Mouse (Mus musculus) bone marrow macrophage, adult 2 months (primary cell): Measurements from ENCODE around the gene Sema5a. TPM values are rescaled to one million over a fixed set of nuclear protein-coding genes. Genes with fewer than 3 reads are reported as not detected.

Experiments
- H3K27ac ChIP-seq: 2 replicates; pipeline ENCODE4 v1.5.1; 2012; ENCODE audit warnings: low read depth, low read length; ENCODE audit not compliant: insufficient read depth
- H3K4me1 ChIP-seq: 2 replicates; pipeline ENCODE4 v1.6.1; 2012; ENCODE audit warnings: low read length; ENCODE audit not compliant: control insufficient read depth, insufficient read depth
- H3K4me3 ChIP-seq: 2 replicates; pipeline ENCODE4 v1.5.1; 2012; ENCODE audit warnings: mild to moderate bottlenecking, low read length, moderate library complexity; ENCODE audit not compliant: insufficient read depth
- CTCF ChIP-seq: IDR thresholded peaks from 2 replicates; pipeline ENCODE4 v1.5.1; 2012; ENCODE audit warnings: low read depth, mild to moderate bottlenecking, low read length, moderate library complexity
- POLR2A ChIP-seq: IDR thresholded peaks from 2 replicates; pipeline ENCODE4 v1.6.1; 2012; ENCODE audit warnings: mild to moderate bottlenecking, low read depth, low read length, borderline replicate concordance
- polyA plus RNA-seq: library from polyadenylated mRNA; stranded (reverse); fragments of >200 nt; gene quantifications from 2 replicates; pipeline ENCODE4 v1.2.4, GENCODE M21; 2012; ENCODE audit not compliant: missing spikeins, insufficient read depth, insufficient read length

The Sema5a gene
- polyA plus RNA-seq, 1 experiment: not detected

DNA sequence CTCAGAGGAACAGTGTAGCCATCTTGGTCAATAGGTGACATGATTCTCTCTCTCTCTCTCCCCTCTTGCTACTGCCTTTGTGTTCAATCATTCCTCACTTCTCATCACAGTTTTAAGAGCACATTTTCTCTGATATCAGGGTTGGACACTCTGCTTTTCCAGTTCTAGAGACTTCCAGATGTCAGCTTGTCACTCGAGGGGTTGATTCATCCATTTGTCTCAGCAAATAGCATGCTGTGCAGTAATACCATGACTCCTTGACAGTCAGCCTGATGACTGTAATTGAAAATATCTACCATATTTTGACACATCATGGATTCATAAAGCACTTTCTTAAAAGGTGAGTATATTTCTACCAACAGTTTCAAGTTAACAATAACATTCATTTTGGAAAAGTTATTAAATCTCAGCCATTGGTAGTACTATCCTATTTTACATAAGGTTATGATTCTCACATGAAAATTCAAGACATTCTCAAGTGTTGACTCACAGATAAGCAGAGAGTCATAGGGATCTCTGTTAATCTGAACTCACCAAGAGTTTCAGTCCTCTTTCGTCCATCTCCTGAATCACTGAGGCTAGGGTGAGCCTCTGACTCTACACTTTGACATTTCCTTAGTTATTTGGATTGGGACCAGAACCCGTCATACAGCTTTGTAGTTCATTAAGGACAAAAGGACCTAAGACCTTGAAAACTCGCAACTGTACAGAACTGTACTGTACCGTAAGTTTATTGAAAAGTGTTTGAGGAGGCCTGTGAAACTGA, 78.0 kb downstream of the Sema5a start:
- Histone ChIP-seq H3K4me1 (peaks cover 5% of the 10 kb centered on the region), H3K27ac (no peak overlapping the region), H3K4me3 (no peak overlapping the region)
- TF ChIP-seq CTCF (no peak), POLR2A (no peak)

DNA sequence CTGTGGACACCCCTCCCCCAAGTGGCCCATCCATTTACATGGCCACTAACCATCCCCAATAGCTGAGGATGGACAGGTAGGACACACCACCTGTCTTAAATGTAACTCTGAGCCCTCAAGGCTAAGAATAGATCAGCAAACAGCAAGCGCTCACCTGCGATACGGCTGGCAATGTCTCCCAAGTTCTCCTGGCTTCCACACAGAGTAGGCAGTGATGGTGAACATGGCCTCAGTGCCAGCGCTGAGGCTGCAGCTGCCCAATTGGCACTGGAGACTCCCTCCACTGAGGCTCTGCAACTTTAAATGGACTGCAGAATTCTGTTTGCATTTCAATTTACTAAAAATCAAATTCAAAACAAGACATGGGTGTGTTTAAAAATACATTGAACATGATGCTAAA, 78.6 kb downstream of the Sema5a start:
- H3K27ac ChIP-seq: no peak overlapping the region
- no peak overlapping the region for H3K4me3 ChIP-seq

DNA sequence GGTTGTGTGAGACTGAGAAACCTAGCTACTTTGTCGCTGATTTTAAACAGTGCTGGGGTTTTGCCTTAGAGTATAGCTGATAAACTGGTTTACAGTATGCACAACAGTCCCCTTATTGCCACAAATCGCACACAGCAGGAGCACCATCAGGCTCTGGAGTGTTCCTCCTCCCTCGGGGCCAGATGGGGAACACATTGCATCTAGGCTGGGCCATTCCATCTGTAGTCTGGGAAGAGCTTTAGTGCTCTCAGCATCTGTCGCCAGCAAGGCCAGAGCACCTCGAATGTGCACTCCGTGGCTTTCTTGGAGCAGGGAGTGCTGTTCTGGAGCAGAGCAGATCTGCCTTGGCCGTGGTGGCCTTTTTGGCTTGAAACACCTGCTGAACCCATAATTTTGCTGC, 79.5 kb downstream of the Sema5a start:
- H3K4me1 ChIP-seq: peaks cover 12% of the 10 kb centered on the region
- no peak overlapping the region for H3K27ac ChIP-seq
- no peak overlapping the region for H3K4me3 ChIP-seq
- TF ChIP-seq POLR2A (no peak), CTCF (no peak)

More for the DNA sequence above, 78.6 kb downstream of the Sema5a start:
- TF ChIP-seq POLR2A (no peak), CTCF (no peak)
- peaks cover 8% of the 10 kb centered on the region for H3K4me1 ChIP-seq

- peaks cover 25% of the 10 kb centered on the region for H3K4me1 ChIP-seq
- TF ChIP-seq POLR2A (no peak), CTCF (no peak)
- no peak overlapping the region for H3K4me3 ChIP-seq
- peak overlapping the region; percentile 92 for H3K27ac ChIP-seq
These were observed 83.9 kb downstream of the Sema5a start for GRCm38 (mm10) chr15:32328370-32329004.

DNA sequence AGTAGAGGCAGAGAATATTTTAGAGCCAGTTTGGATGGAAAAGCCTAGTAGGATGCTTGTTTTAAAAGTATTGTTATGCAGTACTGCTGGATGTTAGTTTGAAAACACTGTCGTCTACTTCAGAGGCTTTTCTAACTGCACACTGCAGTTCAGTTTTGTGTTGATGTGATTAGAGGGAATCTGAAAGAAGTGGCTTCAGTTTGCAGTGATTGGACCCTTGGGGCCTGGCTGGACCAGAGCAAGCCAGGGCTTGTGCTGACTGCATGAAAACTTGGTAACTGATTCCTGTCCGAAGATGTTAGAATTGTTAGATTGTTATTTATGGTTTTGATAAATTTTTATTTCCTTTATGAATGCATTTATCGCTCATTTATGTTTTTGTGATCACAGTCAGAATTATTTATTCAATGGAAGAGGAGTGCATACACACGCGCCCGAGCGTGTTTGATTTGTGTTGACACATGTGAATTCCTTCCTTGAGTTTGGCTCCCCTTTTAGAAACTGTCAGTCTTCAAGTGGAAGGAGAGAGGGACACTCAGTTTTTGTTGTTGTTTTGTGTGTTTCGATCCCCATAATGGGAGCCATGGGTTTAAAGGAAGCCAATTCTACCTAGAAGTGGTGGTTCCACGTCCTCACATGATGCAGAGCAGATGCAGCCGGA, 85.2 kb downstream of the Sema5a start:
- peaks cover 25% of the 10 kb centered on the region for H3K4me1 ChIP-seq
- no peak overlapping the region for H3K4me3 ChIP-seq
- H3K27ac ChIP-seq: no peak overlapping the region
- TF ChIP-seq CTCF (no peak), POLR2A (no peak)

DNA sequence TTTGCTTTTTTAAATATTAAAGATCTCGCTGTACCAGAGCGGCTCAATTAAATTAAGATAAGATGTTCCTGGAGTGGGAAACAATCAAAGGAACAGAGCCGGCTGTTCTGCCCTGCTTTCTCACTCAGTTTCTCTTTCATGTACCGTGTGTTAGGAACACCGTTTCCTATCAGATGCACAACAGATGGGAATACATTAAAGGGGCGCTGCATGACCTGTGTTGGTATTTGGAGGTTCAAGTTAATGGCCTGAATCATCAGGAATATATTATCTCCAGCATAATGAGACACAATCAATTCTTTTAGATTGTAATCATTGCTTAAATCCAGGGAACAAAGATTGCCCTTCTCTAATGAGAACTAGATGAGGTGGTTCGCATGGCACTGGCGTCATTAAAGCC, 85.8 kb downstream of the Sema5a start:
- Histone ChIP-seq H3K27ac (no peak overlapping the region), H3K4me1 (peaks cover 25% of the 10 kb centered on the region), H3K4me3 (no peak overlapping the region)
- TF ChIP-seq CTCF: no peak
- TF ChIP-seq POLR2A: no peak

- H3K4me3 ChIP-seq: no peak overlapping the region
- H3K4me1 ChIP-seq: peaks cover 25% of the 10 kb centered on the region
- TF ChIP-seq CTCF (no peak), POLR2A (no peak)
- H3K27ac ChIP-seq: no peak overlapping the region
These were observed 86.4 kb downstream of the Sema5a start for GRCm38 (mm10) chr15:32331037-32331436.

- no peak overlapping the region for H3K4me3 ChIP-seq
- H3K4me1 ChIP-seq: peaks cover 17% of the 10 kb centered on the region
- H3K27ac ChIP-seq: no peak overlapping the region
- no peak for TF ChIP-seq CTCF
- no peak for TF ChIP-seq POLR2A
These were observed 88.8 kb downstream of the Sema5a start for GRCm38 (mm10) chr15:32333456-32333855.

DNA sequence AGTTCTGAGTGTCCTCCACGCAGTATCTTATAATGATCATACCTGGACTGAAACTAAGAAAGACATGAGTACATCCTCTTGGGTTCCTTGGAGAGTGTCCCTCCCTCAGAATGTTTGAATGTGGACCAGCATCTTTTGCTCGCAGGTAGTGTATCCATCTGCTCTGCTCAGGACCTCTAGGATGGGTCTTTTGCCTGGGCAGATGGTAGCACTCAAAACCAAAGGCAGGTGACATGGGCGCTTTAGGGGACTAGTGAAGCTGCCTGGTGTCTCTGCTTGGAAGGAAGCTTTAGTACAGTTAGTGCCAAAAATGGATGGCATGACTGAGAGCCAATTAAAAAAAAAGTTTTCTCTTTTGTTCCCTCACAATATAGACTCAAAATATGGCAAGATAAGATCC, 93.2 kb downstream of the Sema5a start:
- Histone ChIP-seq H3K4me1 (peaks cover 3% of the 10 kb centered on the region; the same call in 1 of the 2 replicates), H3K27ac (no peak overlapping the region), H3K4me3 (no peak overlapping the region)
- TF ChIP-seq CTCF (no peak), POLR2A (no peak)
